Mouse (Mus musculus) midbrain, embryonic 11.5 days (tissue): Measurements from ENCODE around the gene Mthfd2l. TPM values are rescaled to one million over a fixed set of nuclear protein-coding genes. Genes with fewer than 3 reads are reported as not detected.
A peak's percentile ranks its signal among the peaks of the same experiment; 100 is the strongest.

Experiments used
- ATAC-seq: fragments of 200-750 bp; cut with Nextera tagmentation; 2 replicates; pipeline ENCODE4 v1.8.0; 2017; ENCODE audit warnings: moderate TSS enrichment, moderate library complexity; ENCODE audit not compliant: low FRiP score
- DNase-seq: peaks from one replicate; pipeline ENCODE4 v3.0.0; 2015; ENCODE audit warnings: low spot score; ENCODE audit errors: missing footprints
- H3K27ac ChIP-seq: fragments of 300-500 bp; sonication (generic); 2 replicates; pipeline ENCODE4 v1.5.1; 2014; ENCODE audit warnings: low read depth, low read length
- H3K27me3 ChIP-seq: fragments of 300-500 bp; sonication (generic); 2 replicates; pipeline ENCODE4 v1.6.1; 2014; ENCODE audit warnings: mild to moderate bottlenecking, low read length, moderate library complexity, mixed read lengths; ENCODE audit not compliant: control insufficient read depth, insufficient read depth
- H3K36me3 ChIP-seq: fragments of 300-500 bp; sonication (generic); 2 replicates; pipeline ENCODE4 v1.6.1; 2014; ENCODE audit warnings: mild to moderate bottlenecking, low read length, moderate library complexity, mixed read lengths; ENCODE audit not compliant: control insufficient read depth, insufficient read depth
- H3K4me1 ChIP-seq: fragments of 300-500 bp; sonication (generic); 2 replicates; pipeline ENCODE4 v1.6.1; 2014; ENCODE audit warnings: low read length; ENCODE audit not compliant: control insufficient read depth, insufficient read depth
- H3K4me2 ChIP-seq: fragments of 300-500 bp; sonication (generic); 2 replicates; pipeline ENCODE4 v1.6.1; 2014; ENCODE audit warnings: mild to moderate bottlenecking, moderate library complexity
- H3K4me3 ChIP-seq: fragments of 300-500 bp; sonication (generic); 2 replicates; pipeline ENCODE4 v1.5.1; 2014; ENCODE audit warnings: low read depth, low read length
- H3K9ac ChIP-seq: fragments of 300-500 bp; sonication (generic); 2 replicates; pipeline ENCODE4 v1.6.1; 2014; ENCODE audit warnings: low read length
- H3K9me3 ChIP-seq: fragments of 300-500 bp; sonication (generic); 2 replicates; pipeline ENCODE4 v1.6.1; 2016; ENCODE audit warnings: low read length; ENCODE audit not compliant: control insufficient read depth
- WGBS: fragments of 180-500 bp; shearing (Covaris S2); extraction: QIAGEN DNeasy Blood & Tissue Kit; methylation state at CpG from one replicate; pipeline ENCODE4 v1.1.7; 2014; 5-methylcytosine and 5-hydroxymethylcytosine counted together
- polyA plus RNA-seq: library from polyadenylated mRNA; unstranded; fragments of >200 nt; fragmentation: Nextera tagmentation; extraction: Ambion mirVana; gene quantifications from 2 replicates; pipeline ENCODE4 v1.2.1, GENCODE M21; 2014

Gene Mthfd2l
- polyA plus RNA-seq, 1 experiment from 2014 or later, result 105 TPM

DNA sequence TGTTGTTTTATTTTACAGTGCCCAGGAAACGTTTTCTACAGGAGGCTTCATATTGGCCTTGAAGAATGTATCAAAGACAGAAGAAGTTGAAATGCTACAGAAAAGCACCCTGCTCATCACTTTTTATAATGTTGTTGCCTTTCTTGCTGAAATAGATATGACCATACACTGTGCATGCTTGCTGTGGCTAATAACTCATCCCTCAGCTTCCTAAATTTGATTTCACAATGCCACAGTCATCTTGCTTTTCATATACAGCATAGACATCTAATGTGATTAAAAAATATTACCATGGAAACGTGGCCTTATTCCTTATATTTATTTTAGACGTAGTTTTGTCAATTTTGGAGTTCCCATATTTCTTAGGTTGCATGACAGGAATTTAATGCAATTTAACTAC, 33.5 kb upstream of the Mthfd2l start:
- Histone ChIP-seq H3K9me3 (no peaks in the 10 kb centered on the region), H3K4me3 (no peak overlapping the region)
- ATAC-seq, result no peak

DNA sequence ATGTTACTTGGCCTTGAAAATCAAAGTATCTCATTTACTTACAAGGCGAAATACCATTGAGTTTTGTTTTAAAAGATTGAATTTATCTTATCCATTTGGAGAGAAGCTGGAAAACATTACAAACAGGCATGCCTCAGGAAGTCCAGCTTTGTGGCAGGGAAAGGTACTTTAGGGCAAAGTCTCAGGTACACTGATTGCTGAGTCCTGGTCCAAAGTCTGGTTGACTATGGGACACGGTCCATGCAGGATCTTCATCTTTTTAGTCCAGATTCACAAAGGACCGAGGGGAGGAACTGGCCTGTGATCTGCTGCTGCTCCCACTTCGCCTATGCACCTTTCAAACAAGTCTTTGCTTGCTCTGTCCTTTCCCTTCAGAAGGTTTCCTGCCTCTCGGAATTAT, 31.6 kb upstream of the Mthfd2l start:
- Histone ChIP-seq H3K36me3 (no peaks in the 10 kb centered on the region), H3K4me1 (peaks cover 3% of the 10 kb centered on the region), H3K9me3 (no peaks in the 10 kb centered on the region), H3K27me3 (peaks cover 3% of the 10 kb centered on the region; the same call in 1 of the 2 replicates), H3K27ac (no peak overlapping the region), H3K4me2 (no peak overlapping the region), H3K4me3 (no peak overlapping the region), H3K9ac (no peak overlapping the region)
- DNase-seq (no peak), ATAC-seq (no peak)
- WGBS, result 80% methylated on average over 5 of the region's 5 CpGs

More for the DNA sequence above, 33.5 kb upstream of the Mthfd2l start:
- WGBS, result 68% methylated on average over 3 of the region's 3 CpGs
- Histone ChIP-seq H3K36me3 (no peaks in the 10 kb centered on the region), H3K4me2 (no peak overlapping the region), H3K4me1 (no peaks in the 10 kb centered on the region), H3K27me3 (no peaks in the 10 kb centered on the region), H3K27ac (no peak overlapping the region), H3K9ac (no peak overlapping the region)
- no peak for DNase-seq

DNA sequence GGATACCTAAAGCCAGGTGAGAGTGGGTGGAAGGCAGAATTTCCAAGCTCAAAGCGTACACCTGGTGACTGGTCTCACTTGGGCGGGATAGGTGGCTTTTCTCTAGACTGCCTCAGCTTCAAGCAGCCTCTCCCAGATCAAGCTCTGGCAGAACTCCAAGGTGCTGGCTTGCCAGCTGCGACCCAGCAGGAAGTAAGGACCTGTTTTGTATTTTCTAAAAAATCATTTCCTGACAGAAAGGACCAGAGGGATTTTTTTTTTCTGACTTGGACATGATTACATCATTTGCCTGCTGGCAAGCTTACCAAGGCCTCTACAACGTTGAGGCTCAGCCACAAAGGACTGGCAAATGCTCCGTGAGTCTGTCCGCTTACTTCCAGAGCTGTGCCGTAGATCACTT, 30.8 kb upstream of the Mthfd2l start:
- Histone ChIP-seq H3K27ac (no peak overlapping the region), H3K9me3 (no peaks in the 10 kb centered on the region), H3K9ac (no peak overlapping the region), H3K36me3 (no peaks in the 10 kb centered on the region), H3K4me3 (no peak overlapping the region), H3K4me2 (no peak overlapping the region), H3K27me3 (peaks cover 6% of the 10 kb centered on the region; the same call in 1 of the 2 replicates), H3K4me1 (peaks cover 3% of the 10 kb centered on the region)
- 75% methylated on average over 7 of the region's 7 CpGs for WGBS
- ATAC-seq (no peak), DNase-seq (no peak)

DNA sequence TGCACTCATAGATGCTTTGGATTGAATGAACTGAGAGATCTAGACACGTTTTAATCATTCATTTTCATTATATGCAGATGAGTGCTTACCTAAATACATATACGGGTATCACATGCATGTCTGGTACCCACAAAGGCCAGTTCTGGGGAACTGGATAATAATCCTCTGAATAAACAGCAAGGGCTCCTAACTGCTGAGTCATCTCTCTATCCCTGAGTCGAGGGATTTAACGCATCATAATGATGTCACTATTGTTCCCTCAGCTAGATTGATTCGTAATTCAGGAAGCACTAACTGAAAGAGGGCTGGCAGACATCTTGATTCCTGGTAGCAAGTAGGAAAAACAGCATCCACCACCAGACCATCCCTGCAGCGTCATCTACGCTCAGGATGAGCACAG, 30.2 kb upstream of the Mthfd2l start:
- 71% methylated on average over 7 of the region's 7 CpGs for WGBS

DNA sequence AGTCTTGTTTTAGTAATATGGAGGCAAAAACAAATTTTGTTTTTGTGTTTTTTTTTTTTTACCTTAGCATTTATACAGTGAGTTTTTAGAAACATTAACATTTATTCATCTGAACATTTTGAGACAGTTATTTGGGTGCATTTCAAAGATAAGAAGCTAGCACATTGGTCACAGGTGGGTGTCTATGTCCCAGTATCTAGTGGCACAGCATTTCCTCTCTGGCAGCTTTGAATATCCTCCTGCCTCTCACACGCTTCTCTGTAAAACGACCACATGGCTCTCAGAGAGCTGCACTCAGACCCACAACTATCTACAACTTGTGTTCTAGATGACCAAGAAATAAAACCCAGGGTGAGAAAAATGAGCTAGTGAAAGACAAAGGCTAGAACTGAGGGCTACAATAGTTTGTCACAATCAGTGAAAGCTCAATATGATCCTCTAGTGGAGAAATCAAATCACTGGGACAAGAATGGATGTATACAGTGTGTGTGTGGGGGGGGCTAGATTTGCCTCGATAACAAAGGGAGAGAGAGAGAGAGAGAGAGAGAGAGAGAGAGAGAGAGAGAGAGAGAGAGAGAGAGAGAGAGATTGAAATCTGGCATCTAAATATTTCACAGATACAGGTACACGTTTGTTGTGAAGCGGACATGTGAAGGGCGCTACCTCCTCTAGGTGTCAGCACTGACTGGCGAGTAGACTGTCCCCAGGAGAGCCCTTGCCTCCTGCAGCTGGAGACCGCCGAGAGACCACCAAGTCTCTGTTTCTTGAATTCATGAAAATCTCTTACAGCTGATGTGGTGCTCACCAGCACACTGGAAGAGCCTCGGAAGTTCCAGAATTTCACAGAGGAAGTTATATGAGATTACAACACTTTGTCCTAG, 28.3 kb upstream of the Mthfd2l start:
- H3K4me3 ChIP-seq, result peak overlapping the region; percentile 28; the same call in 1 of the 2 replicates
- H3K27me3 ChIP-seq, result peaks cover 6% of the 10 kb centered on the region; the same call in 1 of the 2 replicates
- H3K9ac ChIP-seq, result no peak overlapping the region
- ATAC-seq (peak; percentile 70), DNase-seq (peak; percentile 82)
- H3K36me3 ChIP-seq, result no peaks in the 10 kb centered on the region
- H3K27ac ChIP-seq, result no peak overlapping the region
- H3K9me3 ChIP-seq, result no peaks in the 10 kb centered on the region
- 12% methylated on average over 10 of the region's 10 CpGs for WGBS
- peaks cover 3% of the 10 kb centered on the region for H3K4me1 ChIP-seq
- H3K4me2 ChIP-seq, result peak overlapping the region; percentile 61

More for the DNA sequence above, 30.2 kb upstream of the Mthfd2l start:
- Histone ChIP-seq H3K27ac (no peak overlapping the region), H3K4me1 (peaks cover 3% of the 10 kb centered on the region), H3K4me2 (no peak overlapping the region), H3K27me3 (peaks cover 6% of the 10 kb centered on the region; the same call in 1 of the 2 replicates), H3K9me3 (no peaks in the 10 kb centered on the region), H3K9ac (no peak overlapping the region), H3K4me3 (no peak overlapping the region), H3K36me3 (no peaks in the 10 kb centered on the region)
- ATAC-seq (no peak), DNase-seq (peak; percentile 84)

DNA sequence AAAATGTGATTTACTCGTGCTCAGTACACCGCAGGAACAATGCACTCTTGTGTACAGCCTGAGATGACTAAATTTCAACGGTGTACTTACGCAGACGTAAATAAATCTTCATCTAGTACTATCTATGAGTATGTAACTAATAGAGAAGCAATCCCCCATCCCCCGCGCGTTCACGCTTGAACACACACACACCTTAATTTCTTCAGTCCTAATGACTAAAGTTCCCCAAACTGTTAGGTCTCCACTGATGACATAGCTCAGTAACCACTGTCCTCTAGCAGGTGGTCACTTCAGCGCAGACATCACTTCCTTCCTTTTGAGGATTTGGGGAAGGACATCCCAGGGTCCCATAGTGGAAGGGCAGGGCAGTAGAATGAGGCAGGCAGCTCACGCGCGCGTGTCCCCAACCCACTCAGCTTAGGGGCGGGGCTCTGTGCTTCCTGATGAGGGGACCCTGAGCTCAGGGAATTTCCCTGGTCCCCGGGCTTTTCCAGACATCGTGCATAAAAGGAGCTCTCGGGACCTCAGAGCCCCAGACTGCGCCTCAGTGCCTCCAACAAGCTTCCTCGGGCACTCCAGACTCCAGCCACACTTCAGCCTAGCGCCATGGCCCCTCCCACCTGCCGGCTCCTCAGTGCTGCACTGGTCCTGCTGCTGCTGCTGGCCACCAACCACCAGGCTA, 27.4 kb upstream of the Mthfd2l start, which contains the start of gene Cxcl2:
TSS of gene Cxcl2 (plus strand) at position 533 of the 682 bp plus-strand sequence.
- Histone ChIP-seq H3K4me3 (peak within 1 kb of the TSS; percentile 28), H3K9me3 (no peaks in the 10 kb centered on the region), H3K9ac (no peak within 1 kb of the TSS), H3K4me2 (peak within 1 kb of the TSS; percentile 61), H3K36me3 (no peaks in the 10 kb centered on the region), H3K27ac (no peak within 1 kb of the TSS), H3K4me1 (peaks cover 3% of the 10 kb centered on the region), H3K27me3 (peaks cover 6% of the 10 kb centered on the region; the same call in 1 of the 2 replicates)
- 8% methylated on average over 22 of the region's 22 CpGs for WGBS
- peak; percentile 90 for DNase-seq
- peak; percentile 81 for ATAC-seq

DNA sequence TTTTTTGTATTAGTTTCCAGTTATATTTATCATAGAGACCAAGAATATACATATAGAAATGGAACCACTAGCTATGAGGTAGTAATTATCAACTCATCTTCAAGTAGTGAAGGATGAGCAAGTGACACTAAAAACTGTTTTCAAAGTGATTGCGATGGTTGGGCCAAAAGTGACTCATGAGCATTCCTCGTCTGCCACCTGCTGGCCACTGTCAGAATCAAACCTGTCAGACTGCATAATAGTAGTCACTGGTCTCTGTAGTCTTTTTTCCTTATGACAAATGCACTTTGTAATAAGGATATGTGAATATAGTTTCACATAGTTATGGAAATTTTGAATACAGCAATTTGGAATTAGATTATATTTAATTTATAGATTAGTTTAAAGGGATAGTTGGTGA, 21.9 kb upstream of the Mthfd2l start:
- Histone ChIP-seq H3K9ac (no peak overlapping the region), H3K27ac (no peak overlapping the region), H3K9me3 (no peaks in the 10 kb centered on the region), H3K4me3 (no peak overlapping the region), H3K4me2 (no peak overlapping the region), H3K36me3 (no peaks in the 10 kb centered on the region), H3K27me3 (peaks cover 6% of the 10 kb centered on the region; the same call in 1 of the 2 replicates), H3K4me1 (no peaks in the 10 kb centered on the region)
- DNase-seq, result peak; percentile 94
- peak; percentile 73 for ATAC-seq
- WGBS, result 5% methylated on average over 2 of the region's 2 CpGs

DNA sequence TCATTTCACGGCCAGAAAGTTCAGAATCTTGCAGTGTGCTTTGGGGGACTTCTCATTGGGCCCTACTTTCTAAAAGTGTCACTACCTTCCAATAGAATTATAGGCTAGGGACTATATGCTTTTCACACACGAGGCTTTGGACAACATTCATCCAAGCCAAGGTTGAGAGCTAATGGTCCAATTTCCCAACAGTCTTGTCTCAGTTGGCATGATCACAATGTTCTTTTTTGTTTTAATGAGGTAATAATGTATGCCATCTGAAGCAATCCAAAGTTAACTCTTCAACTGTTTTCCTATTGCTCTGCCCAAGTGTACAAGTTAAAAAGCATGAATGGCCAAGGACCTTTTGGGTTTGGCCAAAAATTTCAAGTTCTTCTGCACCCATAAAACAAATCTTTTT, 11.4 kb upstream of the Mthfd2l start:
- H3K4me1 ChIP-seq, result no peaks in the 10 kb centered on the region
- no peak overlapping the region for H3K4me2 ChIP-seq
- H3K36me3 ChIP-seq, result no peaks in the 10 kb centered on the region
- ATAC-seq, result no peak
- WGBS, result 82% methylated on average over 2 of the region's 2 CpGs
- H3K9ac ChIP-seq, result no peak overlapping the region
- H3K9me3 ChIP-seq, result no peaks in the 10 kb centered on the region
- H3K27ac ChIP-seq, result no peak overlapping the region
- no peak overlapping the region for H3K4me3 ChIP-seq
- no peak for DNase-seq
- H3K27me3 ChIP-seq, result no peaks in the 10 kb centered on the region

DNA sequence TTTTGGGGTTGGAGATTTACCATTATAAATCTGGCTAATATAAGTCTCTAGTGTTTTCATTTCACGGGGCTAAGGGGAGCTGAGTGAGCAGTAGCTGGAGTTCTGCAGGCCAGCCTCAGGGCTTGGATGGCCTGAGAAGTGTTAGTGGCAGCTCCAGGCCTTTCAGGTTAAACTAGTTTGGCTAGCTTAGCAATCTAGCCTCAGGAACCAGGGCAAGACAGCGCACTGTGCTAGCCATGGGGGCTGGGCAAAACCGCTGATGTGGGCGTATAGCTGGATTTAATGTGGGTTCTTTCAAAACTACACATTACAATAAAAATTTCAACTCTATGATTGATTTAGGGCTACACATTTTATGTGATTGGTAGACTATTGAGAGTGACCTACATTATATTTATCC, 8.0 kb upstream of the Mthfd2l start:
- H3K27ac ChIP-seq, result no peak overlapping the region
- no peaks in the 10 kb centered on the region for H3K9me3 ChIP-seq
- H3K27me3 ChIP-seq, result no peaks in the 10 kb centered on the region
- H3K36me3 ChIP-seq, result no peaks in the 10 kb centered on the region
- no peaks in the 10 kb centered on the region for H3K4me1 ChIP-seq
- H3K4me2 ChIP-seq, result no peak overlapping the region
- no peak overlapping the region for H3K9ac ChIP-seq
- ATAC-seq, result no peak
- DNase-seq, result no peak
- no peak overlapping the region for H3K4me3 ChIP-seq
- 87% methylated on average over 4 of the region's 4 CpGs for WGBS
